27 mouse cellular contexts compared by ENCODE assay signal in genomic region chr9:27122963-27123362, GRCm38 (mm10). TPM values are rescaled to one million over a fixed set of nuclear protein-coding genes. Genes with fewer than 3 reads are reported as not detected.
DNase-seq lines count a peak whose midpoint lies in the region; ATAC-seq and TF ChIP-seq lines count a peak whose summit lies in the region.
"Had no signal": no experiment of that assay in that cellular context is flagged by ENCODE, and none has a peak within 500 bp of the region (broad histone marks: within the 10 kb centered on the region; RNA-seq: fewer than 3 reads in every experiment).

No protein-coding gene starts in this region.

- H3K4me2 ChIP-seq in forebrain, embryonic 13.5 days = no peak overlapping the region
- H3K4me2 ChIP-seq in forebrain, embryonic 11.5 days (ENCODE audit: low read depth, low read length, severe bottlenecking) = no peak overlapping the region
- no peak overlapping the region for H3K4me2 ChIP-seq in neural tube, embryonic 13.5 days
- peak overlapping the region; percentile 13; the same call in 1 of the 2 replicates for H3K4me2 ChIP-seq in midbrain, embryonic 16.5 days (ENCODE audit: low read length)
- H3K4me2 ChIP-seq: embryonic facial prominence, embryonic 15.5 days; heart, embryonic 11.5 days; limb, embryonic 12.5 days; liver, embryonic 12.5 days had no signal

- WGBS in forebrain, embryonic 13.5 days = 25% methylated on average over 4 of the region's 4 CpGs
- whole genome bisulfite sequencing in forebrain, embryonic 11.5 days = 63% methylated on average over 4 of the region's 4 CpGs
- 48% methylated on average over 4 of the region's 4 CpGs for WGBS in neural tube, embryonic 13.5 days
- WGBS in midbrain, embryonic 16.5 days = 27% methylated on average over 4 of the region's 4 CpGs

- peaks cover 47% of the 10 kb centered on the region for H3K4me1 ChIP-seq in forebrain, embryonic 13.5 days
- H3K4me1 ChIP-seq in forebrain, embryonic 11.5 days (replicated peaks; ENCODE audit: control insufficient read depth, insufficient read depth, low read length) = peaks cover 9% of the 10 kb centered on the region; the same call in 1 of the 2 replicates
- H3K4me1 ChIP-seq in neural tube, embryonic 13.5 days (replicated peaks) = peaks cover 41% of the 10 kb centered on the region
- peaks cover 20% of the 10 kb centered on the region for H3K4me1 ChIP-seq in midbrain, embryonic 16.5 days (ENCODE audit: control insufficient read depth, insufficient read depth, low read length)
- H3K4me1 ChIP-seq: embryonic facial prominence, embryonic 15.5 days; liver, embryonic 12.5 days had no signal

- H3K27me3 ChIP-seq in forebrain, embryonic 13.5 days = no peaks in the 10 kb centered on the region
- H3K27me3 ChIP-seq in forebrain, embryonic 11.5 days (ENCODE audit: control insufficient read depth, insufficient read depth, low read length) = no peaks in the 10 kb centered on the region
- no peaks in the 10 kb centered on the region for H3K27me3 ChIP-seq in neural tube, embryonic 13.5 days
- H3K27me3 ChIP-seq in midbrain, embryonic 16.5 days (ENCODE audit: control insufficient read depth, insufficient read depth, low read depth, low read length) = no peaks in the 10 kb centered on the region
- H3K27me3 ChIP-seq: embryonic facial prominence, embryonic 15.5 days; limb, embryonic 12.5 days; liver, embryonic 12.5 days; megakaryocyte, embryonic 14.5 days; Patski had no signal

- H3K27ac ChIP-seq in forebrain, embryonic 13.5 days = peak overlapping the region; percentile 27
- no peak overlapping the region for H3K27ac ChIP-seq in forebrain, embryonic 11.5 days (ENCODE audit: low read depth, low read length)
- H3K27ac ChIP-seq in neural tube, embryonic 13.5 days (replicated peaks) = peak overlapping the region; percentile 61
- peak overlapping the region; percentile 19; the same call in 1 of the 2 replicates for H3K27ac ChIP-seq in midbrain, embryonic 16.5 days (ENCODE audit: low read length)
- H3K27ac ChIP-seq in layer of hippocampus, adult 2 months = no peak overlapping the region
- H3K27ac ChIP-seq: embryonic facial prominence, embryonic 15.5 days; gastrocnemius, adult 2 months; limb, embryonic 12.5 days; liver, embryonic 12.5 days had no signal

- no peaks in the 10 kb centered on the region for H3K9me3 ChIP-seq in forebrain, embryonic 13.5 days (replicated peaks)
- H3K9me3 ChIP-seq in forebrain, embryonic 11.5 days (ENCODE audit: control insufficient read depth, low read length) = no peaks in the 10 kb centered on the region
- H3K9me3 ChIP-seq in neural tube, embryonic 13.5 days = peaks cover 7% of the 10 kb centered on the region; the same call in 1 of the 2 replicates
- H3K9me3 ChIP-seq in midbrain, embryonic 16.5 days (replicated peaks; ENCODE audit: control insufficient read depth, low read length, poor library complexity, severe bottlenecking) = no peaks in the 10 kb centered on the region; the same call in 1 of the 2 replicates
- H3K9me3 ChIP-seq: embryonic facial prominence, embryonic 15.5 days; limb, embryonic 12.5 days; liver, embryonic 12.5 days had no signal

- TF ChIP-seq CTCF in layer of hippocampus, adult 2 months (conservative IDR thresholded peaks at IDR 0.05) = no peak

- 0 out of 2 replicates have a peak, but pooled peaks have one; percentile 36 for ATAC-seq in forebrain, embryonic 13.5 days
- ATAC-seq in forebrain, embryonic 11.5 days (replicated peaks; ENCODE audit: low FRiP score) = no peak
- no peak for ATAC-seq in neural tube, embryonic 13.5 days (ENCODE audit: low read depth)
- no peak for ATAC-seq in midbrain, embryonic 16.5 days
- ATAC-seq: CD4-positive, CD25-positive, alpha-beta regulatory T cell, adult 4 months; inflammation-experienced regulatory T-cells, adult 6 months; liver, embryonic 12.5 days; Patski had no signal

- H3K36me3 ChIP-seq in forebrain, embryonic 13.5 days (ENCODE audit: poor library complexity, severe bottlenecking) = peaks cover 12% of the 10 kb centered on the region
- H3K36me3 ChIP-seq in forebrain, embryonic 11.5 days (ENCODE audit: control insufficient read depth, insufficient read depth, low read length) = no peaks in the 10 kb centered on the region
- no peaks in the 10 kb centered on the region; the same call in 1 of the 2 replicates for H3K36me3 ChIP-seq in neural tube, embryonic 13.5 days
- H3K36me3 ChIP-seq in midbrain, embryonic 16.5 days (ENCODE audit: control insufficient read depth, insufficient read depth, low read length) = no peaks in the 10 kb centered on the region
- H3K36me3 ChIP-seq: embryonic facial prominence, embryonic 15.5 days; limb, embryonic 12.5 days; liver, embryonic 12.5 days had no signal

- no peak overlapping the region for H3K9ac ChIP-seq in forebrain, embryonic 13.5 days
- no peak overlapping the region for H3K9ac ChIP-seq in forebrain, embryonic 11.5 days (ENCODE audit: low read length)
- H3K9ac ChIP-seq in neural tube, embryonic 13.5 days = no peak overlapping the region
- H3K9ac ChIP-seq in midbrain, embryonic 16.5 days (ENCODE audit: low read depth, low read length) = no peak overlapping the region
- H3K9ac ChIP-seq: embryonic facial prominence, embryonic 15.5 days; limb, embryonic 12.5 days; liver, embryonic 12.5 days had no signal

- no peak overlapping the region for H3K4me3 ChIP-seq in forebrain, embryonic 13.5 days
- no peak overlapping the region for H3K4me3 ChIP-seq in forebrain, embryonic 11.5 days (ENCODE audit: low read depth, low read length)
- H3K4me3 ChIP-seq in neural tube, embryonic 13.5 days = no peak overlapping the region
- H3K4me3 ChIP-seq in midbrain, embryonic 16.5 days (ENCODE audit: low read depth, low read length) = no peak overlapping the region
- no peak overlapping the region for H3K4me3 ChIP-seq in layer of hippocampus, adult 2 months
- H3K4me3 ChIP-seq: embryonic facial prominence, embryonic 15.5 days; gastrocnemius, adult 2 months; limb, embryonic 12.5 days; liver, embryonic 12.5 days; megakaryocyte, embryonic 14.5 days; myocyte had no signal

- no peak for DNase-seq in forebrain, embryonic 11.5 days (ENCODE audit: low spot score)
- no peak for DNase-seq in neural tube, embryonic 10.5 days (ENCODE audit: extremely low spot score, low spot score)
- no peak for DNase-seq in cerebellum, adult 11 months
- no peak for DNase-seq in adrenal gland, adult 8-10 months
- DNase-seq in layer of hippocampus, adult 2 months (ENCODE audit: low spot score in 2 of 2) = no peak
- DNase-seq: adrenal gland, postnatal 25 days; cerebellum, adult 18-20 months; cerebellum, postnatal 36 days; gastrocnemius, adult 2 months; heart, postnatal 14 days; kidney, adult 8-10 months; kidney, postnatal 36 days; lung, adult 2 months; spleen, adult 18-20 months; thymus, postnatal 36 days had no signal

RNA-seq across cellular contexts. Expression of gene Jam3, which starts 32.3 kb away (rescaled TPM):
- polyA plus RNA-seq in forebrain, embryonic 13.5 days (2015; fragmentation: Nextera tagmentation; extraction: Ambion mirVana) = 113 and 123 TPM in 2 replicates
- polyA plus RNA-seq in forebrain, embryonic 11.5 days (2014; fragmentation: Nextera tagmentation; extraction: Ambion mirVana) = 168 and 176 TPM in 2 replicates
- 68.9 and 80.3 TPM in 2 replicates for polyA plus RNA-seq in neural tube, embryonic 13.5 days (2015; fragmentation: Nextera tagmentation; extraction: Ambion mirVana)
- polyA plus RNA-seq in midbrain, embryonic 16.5 days (2015; fragmentation: Nextera tagmentation; extraction: Ambion mirVana) = 46.3 and 57.8 TPM in 2 replicates
- 10 to 100 TPM; 40.4 to 55.7 (median 47.1) TPM for total RNA-seq in adrenal gland, adult 8-10 months (2022)
- 10 to 100 TPM; 36.4 to 42.3 TPM for total RNA-seq in layer of hippocampus, adult 2 months (2021)

Comparison
In these comparisons a context has a peak if more than half of its experiments do, and no peak if none do; other contexts are left out.
1. H3K27ac ChIP-seq: peak in forebrain, embryonic 13.5 days (single experiment), neural tube, embryonic 13.5 days (single experiment) and midbrain, embryonic 16.5 days (single experiment); none in forebrain, embryonic 11.5 days (single experiment) and layer of hippocampus, adult 2 months (single experiment).